Mouse (Mus musculus): ENCODE measurements around the gene Ccnj. TPM values are rescaled to one million over a fixed set of nuclear protein-coding genes. Genes with fewer than 3 reads are reported as not detected.

Ccnj gene
- polyA plus RNA-seq (2012) = 2.7 and 3.8 TPM in 2 replicates

GRCm38 (mm10) chr19:40830703-40831415 lies at the start of gene Ccnj:
Ccnj (plus strand) TSS chr19:40831279.

GRCm38 (mm10) chr19:40894519-40895392 lies 63.7 kb downstream of the Ccnj start, which contains the start of gene Zfp518a:
Zfp518a (plus strand) TSS chr19:40894705.

Other genes starting within 250 kb of the Ccnj start
- gene Aldh18a1, start 242.8 kb upstream of the Ccnj start, polyA plus RNA-seq (2012) = 11.7 and 13.0 TPM in 2 replicates
- 9.7 and 19.3 TPM in 2 replicates for gene Tctn3, start 219.0 kb upstream of the Ccnj start, polyA plus RNA-seq (2012)
- gene Entpd1, start 218.9 kb upstream of the Ccnj start, polyA plus RNA-seq (2012) = 0.87 and 1.7 TPM in 2 replicates
- 0.02 and 0.23 TPM in 2 replicates for gene Cc2d2b, start 82.5 kb upstream of the Ccnj start, polyA plus RNA-seq (2012)
- gene Zfp518a, start 63.4 kb downstream of the Ccnj start, polyA plus RNA-seq (2012) = 0.49 and 0.51 TPM in 2 replicates
- 3.6 and 6.2 TPM in 2 replicates for gene Blnk, start 163.3 kb downstream of the Ccnj start, polyA plus RNA-seq (2012)
- 3.9 and 9.0 TPM in 2 replicates for gene Dntt, start 198.0 kb downstream of the Ccnj start, polyA plus RNA-seq (2012)
- not detected in 2 replicates for gene Opalin, start 245.8 kb downstream of the Ccnj start, polyA plus RNA-seq (2012)